Mouse (Mus musculus) neural tube, embryonic 13.5 days (tissue): ENCODE measurements around the gene Cox11. TPM values are rescaled to one million over a fixed set of nuclear protein-coding genes. Genes with fewer than 3 reads are reported as not detected.

Source experiments
- ATAC-seq: fragments of 200-750 bp; cut with Nextera tagmentation; 2 replicates; pipeline ENCODE4 v1.8.0; 2017; ENCODE audit warnings: low read depth, mild to moderate bottlenecking, moderate TSS enrichment, moderate library complexity
- H3K27ac ChIP-seq: fragments of 300-500 bp; sonication (generic); replicated peaks from 2 replicates; pipeline ENCODE4 v1.5.1; 2015; ENCODE audit warnings: moderate library complexity, mild to moderate bottlenecking, inconsistent platforms
- H3K27me3 ChIP-seq: fragments of 300-500 bp; sonication (generic); 2 replicates; pipeline ENCODE4 v1.6.1; 2015; ENCODE audit warnings: mild to moderate bottlenecking, inconsistent platforms
- H3K36me3 ChIP-seq: fragments of 300-500 bp; sonication (generic); 2 replicates; pipeline ENCODE4 v1.6.1; 2015; ENCODE audit warnings: mild to moderate bottlenecking, inconsistent platforms
- H3K4me1 ChIP-seq: fragments of 300-500 bp; sonication (generic); replicated peaks from 2 replicates; pipeline ENCODE4 v1.6.1; 2015; ENCODE audit warnings: inconsistent platforms
- H3K4me2 ChIP-seq: fragments of 300-500 bp; sonication (generic); 2 replicates; pipeline ENCODE4 v1.6.1; 2015; ENCODE audit warnings: inconsistent platforms, mild to moderate bottlenecking, moderate library complexity
- H3K4me3 ChIP-seq: fragments of 300-500 bp; sonication (generic); 2 replicates; pipeline ENCODE4 v1.5.1; 2015; ENCODE audit warnings: mild to moderate bottlenecking, inconsistent platforms
- H3K9ac ChIP-seq: fragments of 300-500 bp; sonication (generic); 2 replicates; pipeline ENCODE4 v1.6.1; 2015; ENCODE audit warnings: moderate library complexity, mild to moderate bottlenecking, inconsistent platforms
- H3K9me3 ChIP-seq: fragments of 300-500 bp; sonication (generic); 2 replicates; pipeline ENCODE4 v1.6.1; 2016; ENCODE audit warnings: inconsistent platforms
- WGBS: fragments of 180-500 bp; shearing (Covaris S2); methylation state at CpG from one replicate; pipeline ENCODE4 v1.1.7; 2015; 5-methylcytosine and 5-hydroxymethylcytosine counted together
- polyA plus RNA-seq: library from polyadenylated mRNA; unstranded; fragments of >200 nt; fragmentation: Nextera tagmentation; extraction: Ambion mirVana; gene quantifications from 2 replicates; pipeline ENCODE4 v1.2.1, GENCODE M21; 2015

Gene Cox11
- 38.5 and 43.4 TPM in 2 replicates for polyA plus RNA-seq

GRCm38 (mm10) chr11:90637440-90638311, at the start of gene Cox11, which contains the start of gene Stxbp4:
Gene Cox11 (plus strand): TSS chr11:90638173.
Gene Stxbp4 (minus strand): TSS chr11:90638084.
- WGBS, result under 1% methylated on average over 46 of the region's 48 CpGs
- peak within 1 kb of the TSS; percentile 71 for H3K4me2 ChIP-seq
- peak within 1 kb of the TSS; percentile 96 for H3K27ac ChIP-seq
- peaks cover 19% of the 10 kb centered on the region for H3K36me3 ChIP-seq
- H3K9ac ChIP-seq, result peak within 1 kb of the TSS; percentile 97
- peak within 1 kb of the TSS; percentile 98 for H3K4me3 ChIP-seq
- peaks cover 33% of the 10 kb centered on the region for H3K4me1 ChIP-seq
- no peaks in the 10 kb centered on the region for H3K27me3 ChIP-seq
- no peaks in the 10 kb centered on the region for H3K9me3 ChIP-seq
- ATAC-seq, result peak; percentile 97

GRCm38 (mm10) chr11:90590996-90591395, 47.0 kb upstream of the Cox11 start:
- no peak overlapping the region for H3K27ac ChIP-seq
- H3K4me3 ChIP-seq, result no peak overlapping the region
- H3K27me3 ChIP-seq, result no peaks in the 10 kb centered on the region
- no peaks in the 10 kb centered on the region for H3K4me1 ChIP-seq
- 86% methylated on average over 1 of the region's 1 CpGs for WGBS
- no peak overlapping the region for H3K9ac ChIP-seq
- H3K4me2 ChIP-seq, result no peak overlapping the region
- 0 out of 2 replicates have a peak, but pooled peaks cover 4% of the 10 kb centered on the region for H3K9me3 ChIP-seq
- no peak for ATAC-seq
- H3K36me3 ChIP-seq, result peaks cover 45% of the 10 kb centered on the region

GRCm38 (mm10) chr11:90595826-90596225, 42.1 kb upstream of the Cox11 start:
- WGBS, result 85% methylated on average over 1 of the region's 1 CpGs
- Histone ChIP-seq H3K27me3 (no peaks in the 10 kb centered on the region), H3K36me3 (peaks cover 43% of the 10 kb centered on the region), H3K9ac (no peak overlapping the region), H3K4me1 (no peaks in the 10 kb centered on the region), H3K9me3 (no peaks in the 10 kb centered on the region), H3K4me3 (no peak overlapping the region), H3K4me2 (no peak overlapping the region), H3K27ac (no peak overlapping the region)
- ATAC-seq, result no peak

- Histone ChIP-seq H3K27ac (no peak overlapping the region), H3K4me3 (no peak overlapping the region), H3K9ac (no peak overlapping the region), H3K27me3 (no peaks in the 10 kb centered on the region), H3K4me2 (no peak overlapping the region), H3K9me3 (no peaks in the 10 kb centered on the region), H3K36me3 (peaks cover 42% of the 10 kb centered on the region), H3K4me1 (no peaks in the 10 kb centered on the region)
- 95% methylated on average over 2 of the region's 2 CpGs for WGBS
- ATAC-seq, result no peak
These were observed 34.9 kb upstream of the Cox11 start for GRCm38 (mm10) chr11:90603066-90603465.

- Histone ChIP-seq H3K4me1 (no peaks in the 10 kb centered on the region), H3K9ac (no peak overlapping the region), H3K4me2 (no peak overlapping the region), H3K27me3 (no peaks in the 10 kb centered on the region), H3K36me3 (peaks cover 24% of the 10 kb centered on the region), H3K4me3 (no peak overlapping the region), H3K27ac (no peak overlapping the region), H3K9me3 (no peaks in the 10 kb centered on the region)
- ATAC-seq, result no peak
These were observed 25.9 kb upstream of the Cox11 start for GRCm38 (mm10) chr11:90612118-90612517.

- H3K27me3 ChIP-seq, result no peaks in the 10 kb centered on the region
- no peak overlapping the region for H3K9ac ChIP-seq
- H3K27ac ChIP-seq, result no peak overlapping the region
- ATAC-seq, result no peak
- 96% methylated on average over 6 of the region's 6 CpGs for WGBS
- no peaks in the 10 kb centered on the region for H3K4me1 ChIP-seq
- H3K4me2 ChIP-seq, result no peak overlapping the region
- H3K36me3 ChIP-seq, result peaks cover 29% of the 10 kb centered on the region
- no peaks in the 10 kb centered on the region for H3K9me3 ChIP-seq
- H3K4me3 ChIP-seq, result no peak overlapping the region
These were observed 23.2 kb upstream of the Cox11 start for GRCm38 (mm10) chr11:90614743-90615142.

GRCm38 (mm10) chr11:90616431-90616830, 21.5 kb upstream of the Cox11 start:
- Histone ChIP-seq H3K27ac (no peak overlapping the region), H3K9ac (no peak overlapping the region), H3K4me3 (no peak overlapping the region), H3K27me3 (no peaks in the 10 kb centered on the region), H3K4me1 (no peaks in the 10 kb centered on the region), H3K4me2 (no peak overlapping the region), H3K36me3 (peaks cover 27% of the 10 kb centered on the region), H3K9me3 (no peaks in the 10 kb centered on the region)
- ATAC-seq, result no peak

GRCm38 (mm10) chr11:90622044-90622443, 15.9 kb upstream of the Cox11 start:
- Histone ChIP-seq H3K36me3 (peaks cover 14% of the 10 kb centered on the region; the same call in 1 of the 2 replicates), H3K4me3 (no peak overlapping the region), H3K4me1 (0 out of 2 replicates have a peak, but pooled peaks cover 9% of the 10 kb centered on the region), H3K9ac (no peak overlapping the region), H3K9me3 (no peaks in the 10 kb centered on the region), H3K27me3 (no peaks in the 10 kb centered on the region), H3K27ac (no peak overlapping the region; the same call in 1 of the 2 replicates), H3K4me2 (no peak overlapping the region)
- 66% methylated on average over 12 of the region's 12 CpGs for WGBS
- ATAC-seq, result peak; percentile 69

- H3K9me3 ChIP-seq, result no peaks in the 10 kb centered on the region
- peaks cover 14% of the 10 kb centered on the region; the same call in 1 of the 2 replicates for H3K36me3 ChIP-seq
- H3K4me1 ChIP-seq, result 0 out of 2 replicates have a peak, but pooled peaks cover 9% of the 10 kb centered on the region
- H3K9ac ChIP-seq, result no peak overlapping the region
- H3K4me3 ChIP-seq, result no peak overlapping the region
- peak overlapping the region; percentile 43; the same call in 1 of the 2 replicates for H3K27ac ChIP-seq
- no peaks in the 10 kb centered on the region for H3K27me3 ChIP-seq
- H3K4me2 ChIP-seq, result no peak overlapping the region
- WGBS, result 90% methylated on average over 7 of the region's 7 CpGs
- no peak for ATAC-seq
These were observed 15.5 kb upstream of the Cox11 start for GRCm38 (mm10) chr11:90622500-90622899.

- Histone ChIP-seq H3K9me3 (no peaks in the 10 kb centered on the region), H3K36me3 (peaks cover 6% of the 10 kb centered on the region; the same call in 1 of the 2 replicates), H3K4me2 (no peak overlapping the region), H3K4me3 (no peak overlapping the region), H3K27me3 (no peaks in the 10 kb centered on the region), H3K27ac (no peak overlapping the region), H3K4me1 (0 out of 2 replicates have a peak, but pooled peaks cover 9% of the 10 kb centered on the region), H3K9ac (no peak overlapping the region)
- WGBS, result 58% methylated on average over 6 of the region's 6 CpGs
- no peak for ATAC-seq
These were observed 14.5 kb upstream of the Cox11 start for GRCm38 (mm10) chr11:90623477-90623876.

GRCm38 (mm10) chr11:90625174-90625573, 12.8 kb upstream of the Cox11 start:
- Histone ChIP-seq H3K9ac (no peak overlapping the region), H3K4me3 (no peak overlapping the region), H3K36me3 (no peaks in the 10 kb centered on the region; the same call in 1 of the 2 replicates), H3K27ac (no peak overlapping the region), H3K27me3 (no peaks in the 10 kb centered on the region), H3K4me1 (0 out of 2 replicates have a peak, but pooled peaks cover 9% of the 10 kb centered on the region), H3K4me2 (no peak overlapping the region), H3K9me3 (no peaks in the 10 kb centered on the region)
- ATAC-seq, result no peak
- 87% methylated on average over 1 of the region's 1 CpGs for WGBS

- H3K27ac ChIP-seq, result no peak overlapping the region
- H3K9me3 ChIP-seq, result no peaks in the 10 kb centered on the region
- no peak overlapping the region for H3K4me3 ChIP-seq
- WGBS, result 84% methylated on average over 1 of the region's 1 CpGs
- H3K4me2 ChIP-seq, result no peak overlapping the region
- H3K27me3 ChIP-seq, result no peaks in the 10 kb centered on the region
- no peak overlapping the region for H3K9ac ChIP-seq
- H3K36me3 ChIP-seq, result no peaks in the 10 kb centered on the region
- 0 out of 2 replicates have a peak, but pooled peaks cover 4% of the 10 kb centered on the region for H3K4me1 ChIP-seq
- ATAC-seq, result no peak
These were observed 10.2 kb upstream of the Cox11 start for GRCm38 (mm10) chr11:90627751-90628150.
